In the genomic region with DNA sequence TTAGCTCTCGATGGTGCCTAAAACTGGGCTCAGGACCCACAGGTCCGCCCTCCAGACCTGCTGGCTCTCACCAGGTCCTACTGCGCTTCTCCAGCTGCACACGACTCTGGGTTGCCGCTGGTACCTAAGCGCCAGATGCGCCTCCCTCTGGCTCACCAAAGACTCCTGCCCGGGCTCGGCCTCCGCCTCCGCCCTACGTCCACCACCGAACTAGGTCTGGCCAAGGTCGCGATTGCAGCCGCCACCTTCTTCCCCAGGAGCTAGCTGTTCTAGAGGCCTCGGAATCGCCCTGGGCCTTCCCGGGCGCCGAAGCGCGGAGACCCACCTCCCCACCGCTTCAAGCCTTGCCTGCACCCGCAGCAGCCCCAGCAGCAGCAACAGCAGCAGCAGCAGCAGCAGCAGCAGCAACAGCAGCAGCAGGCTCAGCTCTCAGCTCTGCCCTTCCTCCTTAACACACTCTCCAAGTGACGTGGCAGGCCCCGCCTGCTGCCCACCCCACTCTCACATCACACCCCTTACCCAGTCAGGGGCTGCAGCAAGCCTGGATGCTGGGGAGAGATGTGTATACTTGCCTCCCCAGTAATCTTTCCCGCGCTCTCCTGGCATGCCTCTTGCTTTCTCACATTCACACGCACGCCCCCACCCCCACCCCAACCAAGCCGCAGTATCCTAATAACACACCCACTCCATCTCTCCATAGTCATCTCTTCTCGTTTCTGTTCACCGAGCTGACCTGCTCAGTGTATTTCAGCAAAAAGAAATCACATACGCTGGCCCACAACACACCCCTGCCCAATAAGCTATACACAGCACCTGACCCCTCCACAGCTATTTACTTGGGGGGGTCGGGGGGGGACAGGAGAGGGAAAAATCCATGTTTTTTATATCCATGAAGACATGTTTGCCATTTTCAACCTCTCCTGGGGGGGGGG, we compare ENCODE assay signal across 8 mouse cellular contexts. TPM values are rescaled to one million over a fixed set of nuclear protein-coding genes. Genes with fewer than 3 reads are reported as not detected.
A peak's percentile ranks its signal among the peaks of the same experiment; 100 is the strongest.
DNase-seq lines count a peak whose midpoint lies in the region; ATAC-seq and TF ChIP-seq lines count a peak whose summit lies in the region.

A gene (minus strand): TSS at position 464 of the 932 bp plus-strand sequence.

- H3K36me3 ChIP-seq in kidney, embryonic 16.5 days (ENCODE audit: insufficient read depth, low read length) = no peaks in the 10 kb centered on the region
- H3K36me3 ChIP-seq in hindbrain, embryonic 11.5 days (ENCODE audit: control insufficient read depth, insufficient read depth, low read length) = no peaks in the 10 kb centered on the region
- H3K36me3 ChIP-seq in limb, embryonic 10.5 days = peaks cover 11% of the 10 kb centered on the region

- TF ChIP-seq CTCF in olfactory bulb, adult 2 months (IDR thresholded peaks at IDR 0.05; ENCODE audit: insufficient read depth, low read depth, low read length) = no peak

- H3K4me1 ChIP-seq in kidney, embryonic 16.5 days (ENCODE audit: insufficient read depth, low read length) = peaks cover 9% of the 10 kb centered on the region
- peaks cover 2% of the 10 kb centered on the region; the same call in 1 of the 2 replicates for H3K4me1 ChIP-seq in hindbrain, embryonic 11.5 days (replicated peaks; ENCODE audit: control insufficient read depth, insufficient read depth, low read length)
- peaks cover 22% of the 10 kb centered on the region for H3K4me1 ChIP-seq in limb, embryonic 10.5 days
- H3K4me1 ChIP-seq in olfactory bulb, adult 2 months (ENCODE audit: control insufficient read depth, insufficient read depth, low read length) = peaks cover 28% of the 10 kb centered on the region

- H3K9me3 ChIP-seq in kidney, embryonic 16.5 days (ENCODE audit: low read length) = no peaks in the 10 kb centered on the region
- H3K9me3 ChIP-seq in hindbrain, embryonic 11.5 days (ENCODE audit: control insufficient read depth, low read length) = no peaks in the 10 kb centered on the region
- H3K9me3 ChIP-seq in limb, embryonic 10.5 days (replicated peaks) = no peaks in the 10 kb centered on the region

- 2% methylated on average over 36 of the region's 36 CpGs for WGBS in kidney, embryonic 16.5 days
- 3% methylated on average over 35 of the region's 36 CpGs for WGBS in hindbrain, embryonic 11.5 days
- 3% methylated on average over 36 of the region's 36 CpGs for WGBS in limb, embryonic 10.5 days
- WGBS in olfactory bulb, adult 2 months = 2% methylated on average over 36 of the region's 36 CpGs

- H3K9ac ChIP-seq in kidney, embryonic 16.5 days (replicated peaks; ENCODE audit: low read length) = peak within 1 kb of the TSS; percentile 60
- peak within 1 kb of the TSS; percentile 44 for H3K9ac ChIP-seq in hindbrain, embryonic 11.5 days (ENCODE audit: low read depth, low read length)

- H3K27ac ChIP-seq in kidney, embryonic 16.5 days (ENCODE audit: low read length) = no peak within 1 kb of the TSS
- H3K27ac ChIP-seq in hindbrain, embryonic 11.5 days (ENCODE audit: low read depth, low read length) = peak within 1 kb of the TSS; percentile 13; the same call in 1 of the 2 replicates
- H3K27ac ChIP-seq in limb, embryonic 10.5 days = peak within 1 kb of the TSS; percentile 86
- no peak within 1 kb of the TSS for H3K27ac ChIP-seq in olfactory bulb, adult 2 months (ENCODE audit: insufficient read depth, low read depth, low read length)

- peak within 1 kb of the TSS; percentile 92 for H3K4me2 ChIP-seq in kidney, embryonic 16.5 days (replicated peaks; ENCODE audit: low read depth, low read length)
- H3K4me2 ChIP-seq in hindbrain, embryonic 11.5 days (replicated peaks; ENCODE audit: low read depth, low read length) = peak within 1 kb of the TSS; percentile 94

- ATAC-seq in kidney, embryonic 16.5 days (ENCODE audit: low FRiP score, low TSS enrichment) = peak; percentile 88
- peak; percentile 92 for ATAC-seq in hindbrain, embryonic 11.5 days (ENCODE audit: low FRiP score)
- ATAC-seq in monocyte, adult 5-6 weeks (replicated peaks; ENCODE audit: insufficient number of reproducible peaks, low FRiP score, low TSS enrichment, poor library complexity, severe bottlenecking) = no peak

- peaks cover 34% of the 10 kb centered on the region for H3K27me3 ChIP-seq in kidney, embryonic 16.5 days (ENCODE audit: insufficient read depth, low read length)
- peaks cover 14% of the 10 kb centered on the region for H3K27me3 ChIP-seq in hindbrain, embryonic 11.5 days (ENCODE audit: control insufficient read depth, insufficient read depth, low read length)
- H3K27me3 ChIP-seq in limb, embryonic 10.5 days (ENCODE audit: low read depth, poor library complexity, severe bottlenecking) = peaks cover 50% of the 10 kb centered on the region

- DNase-seq in kidney, adult 9 months = no peak
- peak; percentile 80 for DNase-seq in embryo, embryonic 11 days
- peak; percentile 68 for DNase-seq in hindbrain, embryonic 11.5 days (ENCODE audit: low spot score)
- DNase-seq in limb, embryonic 10.5 days (ENCODE audit: low spot score) = peak; percentile 80
- DNase-seq in spleen, postnatal 14 days (ENCODE audit: low spot score in 2 of 2) = no peak

- H3K4me3 ChIP-seq in kidney, embryonic 16.5 days (ENCODE audit: low read length) = peak within 1 kb of the TSS; percentile 52
- H3K4me3 ChIP-seq in hindbrain, embryonic 11.5 days (ENCODE audit: low read depth, low read length) = peak within 1 kb of the TSS; percentile 54
- peak within 1 kb of the TSS; percentile 71 for H3K4me3 ChIP-seq in limb, embryonic 10.5 days
- H3K4me3 ChIP-seq in olfactory bulb, adult 2 months (ENCODE audit: insufficient read depth, low read depth, low read length) = peak within 1 kb of the TSS; percentile 58

- TF ChIP-seq POLR2A in olfactory bulb, adult 2 months (IDR thresholded peaks at IDR 0.05; ENCODE audit: insufficient read depth, low read depth, low read length) = no peak

RNA-seq across cellular contexts. Expression of the gene that starts here (rescaled TPM):
- 3.1 and 3.5 TPM in 2 replicates for polyA plus RNA-seq in kidney, embryonic 16.5 days (2015; fragmentation: Nextera tagmentation; extraction: Ambion mirVana)
- 5.0 and 6.2 TPM in 2 replicates for polyA plus RNA-seq in hindbrain, embryonic 11.5 days (2014; fragmentation: Nextera tagmentation; extraction: Ambion mirVana)
- 4.3 and 6.8 TPM in 2 replicates for polyA plus RNA-seq in limb, embryonic 10.5 days (2016; fragmentation: Nextera tagmentation; extraction: Ambion mirVana)
- polyA plus RNA-seq in olfactory bulb, adult 2 months (2012; ENCODE audit: insufficient read depth, insufficient read length, low replicate concordance, missing spikeins) = not detected in 2 replicates
- total RNA-seq in monocyte, adult 5-6 weeks (2017) = not detected in 3 replicates

Comparison
In these comparisons a context has a peak if more than half of its experiments do, and no peak if none do; other contexts are left out.
1. H3K27ac ChIP-seq: peak in hindbrain, embryonic 11.5 days (single experiment) and limb, embryonic 10.5 days (single experiment); none in kidney, embryonic 16.5 days (single experiment) and olfactory bulb, adult 2 months (single experiment).
2. DNase-seq: peak in embryo, embryonic 11 days (single experiment), hindbrain, embryonic 11.5 days (single experiment) and limb, embryonic 10.5 days (single experiment); none in kidney, adult 9 months (single experiment) and spleen, postnatal 14 days (0 of 2).
3. Peak in every context shown above with its lines, with median percentiles within 50 percentile points of each other: H3K4me3 ChIP-seq.